Mouse (Mus musculus): ENCODE results near the gene Ints11.

DNA sequence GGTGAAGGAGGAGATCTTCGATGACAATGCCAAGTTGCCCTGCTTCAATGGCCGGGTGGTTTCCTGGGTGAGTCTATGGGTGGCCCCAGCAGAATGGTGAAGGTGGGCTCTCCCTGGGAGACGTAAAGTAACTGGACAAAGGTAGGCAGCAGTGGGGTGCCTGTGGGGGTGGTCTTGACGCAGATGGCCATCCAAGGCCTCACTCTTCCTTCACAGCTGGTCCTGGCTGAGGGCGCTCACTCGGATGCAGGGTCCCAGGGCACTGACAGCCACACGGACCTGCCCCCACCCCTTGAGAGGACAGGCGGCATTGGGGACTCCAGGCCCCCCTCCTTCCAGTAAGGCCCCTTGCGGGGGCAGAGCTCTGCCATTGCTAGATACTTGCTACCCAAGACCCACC, 15.9 kb upstream of the Ints11 start:
- TF ChIP-seq CTCF (IDR thresholded peaks at IDR 0.05; ENCODE audit: low read depth, low read length) (no peak), POLR2A (IDR thresholded peaks at IDR 0.05; ENCODE audit: borderline replicate concordance, low read depth, low read length) (no peak)
